Mouse (Mus musculus): ENCODE measurements around the gene Rrad.
A peak's percentile ranks its signal among the peaks of the same experiment; 100 is the strongest.

Gene Rrad

DNA sequence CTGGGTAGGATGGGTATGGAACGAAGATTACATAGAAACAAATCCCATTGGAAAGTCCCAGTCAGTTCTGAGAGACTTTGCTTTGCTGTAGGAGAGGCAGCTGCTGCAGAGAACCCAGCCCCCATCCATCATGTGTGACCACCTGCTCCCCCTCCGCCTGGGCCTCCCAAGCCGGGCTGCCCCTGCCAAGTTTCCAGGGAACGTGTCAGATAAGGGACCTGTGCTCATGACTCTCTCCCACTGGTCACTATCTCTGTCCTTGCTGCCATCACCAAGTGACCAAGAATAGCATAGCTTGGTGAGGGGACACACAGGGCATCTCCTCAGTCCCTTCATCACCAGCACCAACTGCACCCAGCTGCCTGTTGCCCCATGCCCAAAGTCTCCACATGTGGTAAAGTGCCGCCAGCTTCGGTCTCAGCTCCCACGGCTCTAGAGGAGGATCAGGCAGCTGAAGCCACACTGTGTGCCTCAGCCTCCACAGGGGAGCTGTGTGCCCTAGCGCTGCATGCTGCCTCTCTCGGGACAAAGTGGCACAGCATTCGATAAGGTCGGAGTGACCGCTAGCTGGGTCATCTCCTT lies 20.9 kb downstream of the Rrad start:
- DNase-seq = no peak

DNA sequence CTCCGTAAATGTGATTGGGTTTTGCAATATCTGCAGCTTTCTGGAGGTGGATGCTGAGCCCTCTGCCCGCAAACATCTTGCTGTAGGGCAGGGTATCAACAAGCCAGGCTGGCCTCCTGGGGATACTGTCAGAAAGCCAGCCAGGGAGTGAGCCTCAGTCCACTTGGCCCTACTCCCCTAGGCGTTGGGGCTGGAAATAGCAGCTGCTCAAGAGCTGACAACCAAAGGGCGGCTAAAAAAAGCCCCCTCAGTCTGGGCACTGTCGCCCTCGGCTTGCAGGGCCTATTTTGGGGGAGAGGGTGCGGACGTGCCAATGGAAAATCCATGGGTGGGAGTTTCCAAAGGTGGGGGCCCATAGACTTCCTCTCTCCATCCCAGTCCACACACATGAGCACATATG lies 21.9 kb downstream of the Rrad start:
- DNase-seq = no peak

- DNase-seq = no peak
These were observed 23.2 kb downstream of the Rrad start for GRCm38 (mm10) chr8:104607944-104608343.

DNA sequence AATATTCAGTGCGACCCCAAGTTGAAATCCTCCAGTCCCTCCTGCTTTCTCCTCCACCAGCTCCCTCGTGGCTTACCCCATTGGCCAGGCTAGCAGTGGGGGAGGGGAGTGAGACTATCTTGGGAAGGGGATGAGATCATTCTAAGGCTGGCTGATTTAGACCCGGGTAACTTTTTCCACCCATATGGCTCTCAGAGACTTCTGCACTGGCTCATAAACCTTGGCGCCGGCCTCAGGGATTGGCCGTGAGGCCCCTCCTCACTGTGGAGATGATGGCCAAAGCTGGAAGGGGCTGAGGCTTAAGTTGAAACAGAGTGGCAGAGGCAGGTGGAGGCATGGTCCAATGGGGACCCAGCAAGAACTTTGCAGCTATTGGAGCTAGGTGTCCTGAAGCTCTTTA lies 24.8 kb downstream of the Rrad start:
- DNase-seq = peak; percentile 28

GRCm38 (mm10) chr8:104603245-104603593 lies 27.9 kb downstream of the Rrad start:
- no peak for DNase-seq

GRCm38 (mm10) chr8:104602468-104603244 lies 28.5 kb downstream of the Rrad start:
- peak; percentile 81 for DNase-seq

DNA sequence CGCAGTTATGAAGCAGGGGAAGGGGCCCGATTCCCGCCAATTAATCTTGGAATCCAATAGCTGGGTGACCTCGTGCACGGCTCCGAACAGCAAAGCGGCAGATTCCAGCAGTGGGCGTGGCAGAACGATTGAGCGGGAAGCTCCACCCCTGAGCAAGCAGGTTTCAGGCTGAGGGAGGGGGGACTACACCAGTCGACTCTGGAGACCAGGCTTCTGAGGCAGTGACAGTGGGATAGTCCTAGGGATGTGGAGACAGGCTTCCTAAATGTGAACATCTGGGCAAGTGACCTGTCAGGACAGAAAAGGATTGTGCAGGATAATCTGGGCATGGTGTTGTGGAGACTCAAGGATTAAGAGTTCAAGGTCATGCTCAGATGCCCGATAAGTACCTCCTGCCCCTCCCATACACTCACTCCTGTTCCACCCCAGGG lies 29.2 kb downstream of the Rrad start:
- DNase-seq = no peak

GRCm38 (mm10) chr8:104601386-104601785 lies 29.7 kb downstream of the Rrad start:
- DNase-seq = no peak

- DNase-seq = no peak
These were observed 32.6 kb downstream of the Rrad start for GRCm38 (mm10) chr8:104598496-104598895.

GRCm38 (mm10) chr8:104597656-104598055 lies 33.5 kb downstream of the Rrad start:
- DNase-seq = no peak

DNA sequence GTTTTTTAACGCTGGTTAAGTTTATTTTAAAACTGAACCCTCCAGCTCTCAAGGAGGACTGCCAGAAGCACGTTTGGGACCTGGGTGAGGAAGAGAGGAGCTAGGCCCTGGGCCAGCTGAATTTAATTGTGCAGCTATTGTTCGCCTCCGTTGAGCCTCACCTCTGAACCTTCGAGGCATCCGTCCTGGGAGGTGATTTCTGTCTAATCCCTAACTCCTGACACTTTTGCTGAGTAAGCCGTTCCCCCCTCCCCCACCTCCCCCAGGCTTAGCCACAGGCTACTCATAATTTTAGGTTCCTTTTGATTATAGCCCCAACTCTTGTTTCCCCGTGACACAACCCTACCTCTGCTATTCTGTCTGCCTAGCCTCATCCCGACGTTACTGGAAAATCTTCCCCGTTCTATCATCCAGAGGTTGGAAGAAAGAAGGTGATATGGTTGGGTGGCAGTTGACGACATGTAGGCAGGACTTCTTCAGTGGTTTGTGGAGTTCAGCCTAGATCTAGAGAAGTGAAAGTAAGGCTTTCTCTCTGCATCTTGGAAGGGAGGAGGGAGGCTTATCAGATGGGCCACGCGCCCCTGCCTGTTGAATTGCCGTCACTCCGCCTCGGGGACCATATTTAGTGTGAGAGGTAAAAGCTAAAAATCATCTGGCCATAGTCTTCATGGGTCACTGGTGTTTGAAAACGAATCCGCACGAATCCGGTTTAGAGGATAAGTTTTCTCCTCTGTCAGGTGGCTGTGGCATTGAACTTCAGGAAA lies 35.2 kb downstream of the Rrad start:
- DNase-seq = no peak

DNA sequence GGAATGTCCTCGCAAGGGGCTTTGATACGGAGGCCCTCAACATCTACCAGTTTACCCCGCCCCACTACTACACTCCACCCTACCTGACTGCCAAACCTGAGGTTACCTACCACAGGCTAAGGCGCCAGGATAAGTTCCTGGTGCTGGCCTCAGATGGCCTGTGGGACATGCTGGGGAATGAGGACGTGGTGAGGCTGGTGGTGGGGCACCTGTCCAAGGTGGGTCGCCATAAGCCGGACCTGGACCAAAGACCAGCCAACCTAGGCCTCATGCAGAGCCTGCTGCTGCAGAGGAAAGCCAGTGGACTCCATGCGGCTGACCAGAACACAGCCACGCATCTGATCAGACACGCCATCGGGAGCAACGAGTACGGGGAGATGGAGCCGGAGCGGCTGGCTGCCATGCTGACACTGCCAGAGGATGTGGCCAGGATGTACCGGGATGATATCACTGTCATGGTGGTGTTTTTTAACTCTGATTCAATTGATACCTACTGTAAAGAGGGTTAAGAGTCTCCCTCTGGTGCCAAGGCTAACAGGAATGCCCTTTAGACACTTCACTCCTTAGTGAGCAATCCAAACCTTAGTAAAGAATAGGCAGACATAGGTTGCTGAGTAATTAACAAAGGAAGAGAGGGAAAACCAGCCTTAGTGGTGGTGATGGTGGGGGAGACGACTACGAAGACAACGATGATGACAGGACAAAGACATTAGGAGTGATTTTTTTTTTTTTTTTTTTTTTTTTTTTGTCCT lies 36.3 kb downstream of the Rrad start:
- no peak for DNase-seq

DNA sequence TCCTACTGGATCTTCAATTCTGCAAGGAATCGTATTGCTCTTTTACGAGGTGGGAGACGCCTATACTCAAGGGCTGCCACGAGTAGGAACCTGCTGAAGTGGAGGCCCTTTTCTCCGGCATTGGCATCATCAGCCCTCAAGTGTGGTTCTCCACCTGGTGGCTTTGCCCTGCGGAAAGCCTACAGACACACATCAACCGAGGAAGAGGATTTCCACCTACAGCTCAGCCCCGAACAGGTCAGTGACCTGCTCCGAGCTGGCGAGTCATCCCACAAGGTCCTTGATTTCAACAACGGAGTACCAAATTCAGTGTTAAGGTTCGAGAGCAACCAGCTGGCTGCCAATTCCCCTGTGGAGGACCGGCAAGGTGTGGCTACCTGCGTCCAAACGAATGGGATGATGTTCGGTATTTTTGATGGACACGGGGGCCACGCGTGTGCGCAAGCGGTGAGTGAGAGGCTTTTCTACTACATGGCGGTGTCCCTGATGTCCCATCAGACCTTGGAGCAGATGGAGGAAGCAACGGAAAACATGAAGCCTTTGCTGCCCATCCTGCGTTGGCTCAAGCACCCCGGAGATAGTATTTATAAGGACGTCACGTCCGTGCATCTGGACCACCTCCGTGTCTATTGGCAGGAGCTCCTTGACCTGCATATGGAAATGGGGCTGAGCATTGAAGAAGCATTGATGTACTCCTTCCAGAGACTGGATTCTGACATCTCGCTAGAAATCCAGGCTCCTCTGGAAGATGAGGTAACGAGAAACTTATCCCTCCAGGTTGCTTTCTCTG lies 37.4 kb downstream of the Rrad start:
- DNase-seq = no peak

DNA sequence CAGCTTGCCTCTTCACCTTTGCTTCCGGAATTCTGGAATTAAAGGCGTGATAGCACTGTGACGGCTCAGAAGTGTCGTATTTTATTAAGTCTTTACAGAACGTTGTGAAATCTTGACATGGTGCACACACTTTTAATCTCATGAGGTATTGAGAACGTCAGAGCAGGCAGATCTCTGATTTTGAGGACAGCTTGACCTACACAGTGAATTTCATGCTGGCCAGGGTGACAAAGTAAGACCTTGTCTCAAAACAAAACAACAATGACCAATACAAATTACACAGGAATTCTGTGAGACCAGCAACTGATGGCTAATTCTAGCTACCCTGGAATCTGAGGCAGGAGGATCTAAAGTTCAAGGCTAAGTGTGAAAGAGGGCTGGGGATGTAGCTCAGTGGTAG lies 38.6 kb downstream of the Rrad start:
- DNase-seq = no peak

GRCm38 (mm10) chr8:104591856-104592255 lies 39.3 kb downstream of the Rrad start:
- DNase-seq = no peak

DNA sequence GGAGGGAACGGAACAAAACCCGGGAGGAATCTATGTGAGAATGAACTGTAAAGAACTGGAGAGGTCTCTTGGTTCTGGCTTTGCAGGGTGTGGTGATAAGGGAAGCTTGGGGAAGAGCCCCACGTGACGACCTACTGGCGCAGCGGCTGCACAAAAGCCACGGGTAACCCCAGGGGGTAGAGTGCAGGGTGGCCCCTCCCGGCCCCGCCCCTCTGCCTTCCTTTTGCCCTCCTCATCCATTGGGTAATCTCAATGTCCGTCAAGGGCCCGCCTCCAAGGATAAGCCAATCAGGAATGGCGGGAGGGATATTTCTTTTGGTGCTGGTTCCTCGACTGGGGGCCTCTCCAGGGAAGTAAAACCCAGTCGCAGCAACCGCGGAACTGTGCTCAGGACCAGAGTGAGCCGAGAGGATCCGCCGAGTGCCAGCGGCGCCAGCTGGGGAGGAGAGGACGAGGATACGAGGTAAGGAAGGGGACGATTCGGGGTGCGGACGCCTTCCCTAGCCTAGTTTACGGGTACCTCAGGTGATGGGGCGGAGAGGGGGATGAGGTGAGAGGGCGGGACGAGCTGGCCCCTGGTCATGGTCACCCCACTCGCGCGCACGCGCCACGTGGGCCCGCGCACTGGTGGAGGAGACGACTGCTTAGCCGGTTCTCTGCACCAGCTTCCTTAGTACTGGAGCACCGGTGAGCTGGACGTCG lies 39.8 kb downstream of the Rrad start, which contains the start of gene Pdp2:
Pdp2 (plus strand) TSS at position 319 of the 702 bp plus-strand sequence.
- peak; percentile 77 for DNase-seq

DNA sequence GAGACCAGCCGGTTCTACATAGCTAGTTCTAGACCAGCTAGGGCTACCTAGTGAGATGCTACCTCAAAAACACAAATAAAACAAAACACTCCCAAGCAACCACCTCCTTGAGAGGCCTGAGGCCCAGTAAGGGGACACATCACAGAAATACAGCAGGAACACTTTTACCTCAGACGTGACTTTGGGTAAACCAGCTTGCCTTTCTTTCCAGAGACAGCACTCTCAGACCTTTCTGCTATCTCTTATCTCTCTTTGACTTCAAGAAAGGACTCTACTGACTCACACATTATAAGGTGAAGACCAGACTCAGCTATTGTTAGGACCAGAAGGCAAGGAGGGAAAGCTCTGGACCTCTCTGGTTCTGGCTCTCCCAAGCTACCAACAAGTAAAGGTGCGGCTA lies 40.8 kb downstream of the Rrad start:
- no peak for DNase-seq

GRCm38 (mm10) chr8:104584522-104584921 lies 46.6 kb downstream of the Rrad start:
- no peak for DNase-seq
